Mouse (Mus musculus) hematopoietic stem cell, adult 5-6 weeks (primary cell): Measurements from ENCODE around the gene BC051019. TPM values are rescaled to one million over a fixed set of nuclear protein-coding genes. Genes with fewer than 3 reads are reported as not detected.

Experiments used
- ATAC-seq, 2 experiments: fragments of 125-278 bp in 1 of 2; replicated peaks in 1 of 2; 2 replicates each; pipeline ENCODE4 v1.8.0; 2016 to 2017; ENCODE audit warnings: inconsistent platforms in 2 of 2, mild to moderate bottlenecking in 2 of 2, moderate number of reproducible peaks in 2 of 2, low read depth in 1 of 2, moderate TSS enrichment in 1 of 2; ENCODE audit not compliant: low FRiP score in 2 of 2, poor library complexity in 2 of 2, severe bottlenecking in 2 of 2, insufficient read depth in 1 of 2, low TSS enrichment in 1 of 2
- total RNA-seq: library from RNA; stranded (forward); fragments of 172-1452, 232-1000 nt; gene quantifications from 2 replicates; pipeline ENCODE4 v1.2.3, GENCODE M21; 2017

Gene BC051019
- not detected in 2 replicates for total RNA-seq

GRCm38 (mm10) chr7:109723697-109724096, at the start of gene BC051019:
BC051019 (minus strand) TSS chr7:109723850.
- ATAC-seq, result no peak

DNA sequence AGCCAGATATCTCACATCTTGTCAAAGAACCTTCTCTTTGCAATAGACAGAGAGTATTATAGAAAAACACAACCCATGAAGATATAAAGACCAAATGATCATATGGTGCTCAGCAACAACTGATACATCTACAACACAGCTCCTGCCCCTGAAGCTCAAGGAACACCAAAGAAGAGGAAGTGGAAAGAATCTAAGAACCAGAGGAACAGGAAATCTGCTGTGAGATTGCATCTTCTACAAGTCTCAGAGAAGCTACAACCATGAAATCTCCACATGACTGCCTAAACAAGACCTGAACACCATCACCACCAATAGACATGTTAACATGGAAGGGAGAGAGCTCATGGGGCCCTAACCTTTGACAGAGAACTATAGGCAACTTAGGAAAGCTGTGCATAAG, 48.6 kb upstream of the BC051019 start:
- ATAC-seq, result no peak

- no peak; a peak in 1 of 4 replicates for ATAC-seq
Observed at GRCm38 (mm10) chr7:109768699-109769383, 45.2 kb upstream of the BC051019 start.

DNA sequence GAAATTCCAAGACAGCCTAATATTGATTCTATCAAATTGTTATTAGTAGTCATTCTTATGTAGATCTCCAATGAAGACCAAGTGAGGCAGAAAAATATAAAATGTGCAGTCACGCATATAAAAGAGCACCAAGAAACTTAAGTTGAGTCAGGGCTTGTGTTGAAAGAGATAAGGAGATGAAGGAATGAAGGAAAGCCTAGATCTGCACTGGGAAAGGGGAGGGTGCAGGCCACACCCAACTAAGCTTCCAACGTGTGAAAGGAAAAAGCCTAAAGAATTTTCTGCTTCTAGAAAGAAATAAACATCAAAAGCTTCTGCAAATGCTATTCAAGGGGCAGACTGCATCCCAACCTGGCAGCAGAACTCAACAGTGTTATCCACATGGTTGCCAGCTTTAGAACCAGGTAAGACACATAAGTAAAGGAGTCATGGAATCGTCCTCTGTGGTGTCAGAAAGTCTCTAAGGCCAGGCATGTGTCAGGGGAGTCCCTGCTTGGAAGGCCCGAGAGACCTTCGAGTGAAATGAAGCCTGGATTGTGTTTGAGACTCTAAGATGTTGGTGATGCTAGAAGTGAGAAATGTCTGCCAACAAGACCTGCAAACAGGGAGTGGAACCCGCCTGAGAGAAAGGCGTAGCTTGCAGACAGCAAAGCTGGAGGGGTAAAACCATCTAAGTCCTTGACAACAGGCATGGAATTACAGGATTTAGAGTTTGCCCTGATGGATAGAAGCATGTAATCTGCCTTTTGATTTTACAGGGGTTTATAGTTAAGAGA, 44.1 kb upstream of the BC051019 start:
- no peak for ATAC-seq

GRCm38 (mm10) chr7:109764009-109764408, 40.4 kb upstream of the BC051019 start:
- no peak for ATAC-seq

DNA sequence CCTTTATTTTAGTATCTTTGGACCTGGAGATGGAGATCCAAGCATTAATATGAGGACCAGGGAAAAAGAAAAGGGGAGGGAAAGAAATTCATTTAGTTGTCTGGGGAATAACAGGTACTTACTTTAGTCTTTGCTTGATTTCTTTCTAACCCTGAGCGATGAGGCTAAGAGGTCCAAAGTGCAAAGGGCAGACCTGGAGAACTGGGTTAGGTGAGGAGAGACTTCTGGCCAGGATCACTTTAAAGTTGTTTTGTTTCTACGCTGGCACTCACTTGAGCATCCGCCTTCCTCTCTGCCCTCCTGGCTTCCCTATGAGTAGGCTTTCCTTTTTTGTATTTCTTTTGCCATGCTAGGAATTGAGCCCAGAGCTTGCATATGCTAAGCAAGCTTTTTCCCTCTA, 32.6 kb upstream of the BC051019 start:
- no peak for ATAC-seq

GRCm38 (mm10) chr7:109754034-109754433, 30.4 kb upstream of the BC051019 start:
- no peak for ATAC-seq

- peak; percentile 50 to 85 for ATAC-seq
Observed at GRCm38 (mm10) chr7:109752008-109752925, 28.6 kb upstream of the BC051019 start, which contains the start of gene Tmem9b. Tmem9b (minus strand) TSS chr7:109752875.

DNA sequence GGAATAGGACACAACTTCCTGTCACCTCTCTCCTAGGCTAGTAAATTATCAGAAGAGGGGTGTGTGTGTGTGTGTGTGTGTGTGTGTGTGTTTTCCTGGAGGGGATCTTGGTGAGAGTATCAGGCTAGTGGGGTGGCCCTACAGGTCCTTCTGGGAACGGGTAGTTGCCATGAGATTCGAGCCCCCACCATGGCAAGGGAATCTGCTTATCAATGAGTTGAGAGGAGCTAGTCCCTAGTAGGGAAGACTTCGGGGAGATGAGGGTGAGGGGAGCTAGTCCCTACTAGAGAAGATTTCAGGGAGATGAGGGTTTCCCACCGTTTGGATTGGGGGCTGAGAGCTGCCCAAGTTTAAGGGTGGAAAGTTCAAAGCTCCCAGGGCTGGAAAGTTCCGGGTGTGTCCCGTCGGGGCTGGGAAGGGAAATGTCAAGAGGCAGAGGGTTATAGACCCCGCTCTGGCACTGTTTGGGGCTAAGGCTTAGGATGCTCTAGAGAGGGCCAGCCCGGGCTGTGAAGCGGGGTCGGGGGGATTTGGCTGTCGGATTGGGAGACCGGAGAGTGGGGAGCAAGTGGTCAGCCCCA, 27.9 kb upstream of the BC051019 start:
- peak; percentile 8 to 29; a peak in 2 of 4 replicates for ATAC-seq

DNA sequence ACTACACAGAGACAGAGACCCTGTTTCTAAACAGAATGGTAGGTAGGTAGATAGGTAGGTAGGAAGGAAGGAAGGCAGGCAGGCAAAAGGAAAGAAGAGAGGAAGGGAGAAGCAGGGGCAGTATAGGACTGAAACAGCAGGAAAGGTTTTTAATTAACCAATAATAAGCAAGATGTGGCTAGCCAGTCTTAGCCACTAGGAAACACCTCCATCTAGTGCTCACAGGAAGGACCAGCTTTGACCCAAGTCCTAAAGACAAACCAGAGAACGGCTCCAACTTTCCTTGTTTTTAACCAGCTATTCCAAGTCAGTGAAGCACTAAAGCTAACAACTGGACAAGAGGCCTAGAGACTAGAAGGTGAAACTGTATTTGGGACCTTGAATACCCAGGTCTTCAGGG, 24.1 kb upstream of the BC051019 start:
- ATAC-seq, result no peak

- ATAC-seq, result no peak
Observed at GRCm38 (mm10) chr7:109741703-109742102, 18.1 kb upstream of the BC051019 start.

DNA sequence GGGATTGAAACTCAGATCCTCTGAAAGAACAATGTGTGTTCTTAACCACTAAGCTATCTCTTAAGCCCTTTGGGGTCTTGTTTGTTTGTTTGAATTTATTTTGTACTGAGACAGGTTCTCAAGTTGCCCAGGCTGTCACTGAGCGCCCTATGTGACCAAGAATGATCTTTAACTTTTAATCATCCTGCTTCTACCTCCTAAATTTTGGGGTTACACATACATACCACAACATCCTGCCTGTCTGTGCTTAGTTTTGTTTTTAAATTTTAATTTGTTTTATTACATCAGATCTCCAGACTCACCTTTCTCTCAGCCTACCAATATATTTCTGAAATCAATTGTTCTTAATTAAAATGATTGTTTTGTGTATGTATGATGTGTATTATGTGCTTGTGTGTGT, 17.4 kb upstream of the BC051019 start:
- no peak for ATAC-seq

GRCm38 (mm10) chr7:109739822-109740370, 16.2 kb upstream of the BC051019 start:
- ATAC-seq, result no peak

DNA sequence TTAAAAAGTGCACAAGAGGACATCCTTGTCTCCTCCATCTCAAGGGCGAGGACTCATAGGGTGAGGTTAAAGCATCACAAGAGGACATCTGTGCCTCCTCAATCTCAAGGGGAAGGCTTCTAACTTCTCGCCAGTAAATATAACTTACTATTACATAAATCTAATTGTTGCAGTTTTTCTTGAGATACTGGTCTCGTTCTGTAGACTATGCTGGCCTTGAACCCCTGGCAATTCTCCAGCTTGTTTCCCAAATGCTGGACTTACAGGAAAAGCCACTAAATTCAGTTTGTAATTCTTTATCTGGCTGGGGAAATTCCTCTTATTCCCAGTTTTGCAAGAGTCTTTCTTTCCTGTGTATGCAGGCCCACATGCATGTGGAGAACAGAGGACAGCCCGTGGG, 11.2 kb upstream of the BC051019 start:
- ATAC-seq, result no peak

- ATAC-seq, result no peak
Observed at GRCm38 (mm10) chr7:109731626-109732025, 8.0 kb upstream of the BC051019 start, which contains the start of gene Ascl3. Ascl3 (minus strand) TSS chr7:109731726.

DNA sequence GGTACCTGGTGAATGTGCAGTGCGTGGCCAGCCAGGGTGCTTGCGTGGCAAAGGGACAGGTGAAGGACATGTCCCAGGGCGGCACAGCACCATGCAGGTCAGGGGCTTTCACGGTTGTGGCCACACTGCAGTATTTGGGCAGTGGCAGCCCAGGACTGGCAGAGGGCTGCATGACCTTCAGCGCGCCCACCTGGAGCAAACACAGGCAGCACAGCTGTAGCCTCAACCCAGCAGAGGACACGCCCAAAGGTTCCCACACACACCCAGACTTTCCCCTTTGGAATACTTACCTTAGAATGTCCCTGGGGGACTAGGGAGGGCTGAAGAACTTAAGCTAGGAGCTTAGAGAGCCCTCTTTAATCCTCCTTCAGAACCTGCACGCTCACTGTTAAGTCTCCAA, 536 bp downstream of the BC051019 start:
- ATAC-seq, result no peak

- no peak for ATAC-seq
Observed at GRCm38 (mm10) chr7:109722618-109723017, 1.0 kb downstream of the BC051019 start.
